Mouse (Mus musculus) intestine, embryonic 14.5 days (tissue): ENCODE data around the gene Ndufs4. TPM values are rescaled to one million over a fixed set of nuclear protein-coding genes. Genes with fewer than 3 reads are reported as not detected.

Experiments used
- ATAC-seq: fragments of 200-750 bp; cut with Nextera tagmentation; replicated peaks from 2 replicates; pipeline ENCODE4 v1.8.0; 2017; ENCODE audit warnings: low read depth, moderate number of reproducible peaks, moderate TSS enrichment, moderate library complexity; ENCODE audit not compliant: low FRiP score, low TSS enrichment
- DNase-seq: peaks from one replicate; pipeline ENCODE4 v3.0.0-alpha.2; 2018; ENCODE audit warnings: low spot score
- H3K27ac ChIP-seq: fragments of 300-500 bp; sonication (generic); 2 replicates; pipeline ENCODE4 v1.5.1; 2014; ENCODE audit warnings: low read depth, mild to moderate bottlenecking, control low read depth
- H3K27me3 ChIP-seq: fragments of 300-500 bp; sonication (generic); replicated peaks from 2 replicates; pipeline ENCODE4 v1.6.1; 2014; ENCODE audit warnings: low read length, control low read depth; ENCODE audit not compliant: control insufficient read depth, insufficient read depth
- H3K36me3 ChIP-seq: fragments of 300-500 bp; sonication (generic); 2 replicates; pipeline ENCODE4 v1.6.1; 2014; ENCODE audit warnings: low read length, control low read depth; ENCODE audit not compliant: control insufficient read depth, insufficient read depth
- H3K4me1 ChIP-seq: fragments of 300-500 bp; sonication (generic); replicated peaks from 2 replicates; pipeline ENCODE4 v1.6.1; 2014; ENCODE audit warnings: low read length, control low read depth, mixed read lengths; ENCODE audit not compliant: control insufficient read depth, insufficient read depth
- H3K4me2 ChIP-seq: fragments of 300-500 bp; sonication (generic); 2 replicates; pipeline ENCODE4 v1.6.1; 2014; ENCODE audit warnings: low read length
- H3K4me3 ChIP-seq: fragments of 300-500 bp; sonication (generic); 2 replicates; pipeline ENCODE4 v1.5.1; 2014; ENCODE audit warnings: low read depth, low read length, control low read depth, mixed read lengths
- H3K9ac ChIP-seq: fragments of 300-500 bp; sonication (generic); 2 replicates; pipeline ENCODE4 v1.6.1; 2014; ENCODE audit warnings: mild to moderate bottlenecking, low read length
- H3K9me3 ChIP-seq: fragments of 300-500 bp; sonication (generic); 2 replicates; pipeline ENCODE4 v1.6.1; 2016; ENCODE audit warnings: low read length, control low read depth; ENCODE audit not compliant: control insufficient read depth
- WGBS: fragments of 180-500 bp; shearing (Covaris S2); extraction: QIAGEN DNeasy Blood & Tissue Kit; methylation state at CpG from one replicate; pipeline ENCODE4 v1.1.7; 2014; 5-methylcytosine and 5-hydroxymethylcytosine counted together
- polyA plus RNA-seq: library from polyadenylated mRNA; unstranded; fragments of >200 nt; fragmentation: Nextera tagmentation; extraction: Ambion mirVana; gene quantifications from 2 replicates; pipeline ENCODE4 v1.2.1, GENCODE M21; 2014

Ndufs4 gene
- 305 and 309 TPM in 2 replicates for polyA plus RNA-seq

DNA sequence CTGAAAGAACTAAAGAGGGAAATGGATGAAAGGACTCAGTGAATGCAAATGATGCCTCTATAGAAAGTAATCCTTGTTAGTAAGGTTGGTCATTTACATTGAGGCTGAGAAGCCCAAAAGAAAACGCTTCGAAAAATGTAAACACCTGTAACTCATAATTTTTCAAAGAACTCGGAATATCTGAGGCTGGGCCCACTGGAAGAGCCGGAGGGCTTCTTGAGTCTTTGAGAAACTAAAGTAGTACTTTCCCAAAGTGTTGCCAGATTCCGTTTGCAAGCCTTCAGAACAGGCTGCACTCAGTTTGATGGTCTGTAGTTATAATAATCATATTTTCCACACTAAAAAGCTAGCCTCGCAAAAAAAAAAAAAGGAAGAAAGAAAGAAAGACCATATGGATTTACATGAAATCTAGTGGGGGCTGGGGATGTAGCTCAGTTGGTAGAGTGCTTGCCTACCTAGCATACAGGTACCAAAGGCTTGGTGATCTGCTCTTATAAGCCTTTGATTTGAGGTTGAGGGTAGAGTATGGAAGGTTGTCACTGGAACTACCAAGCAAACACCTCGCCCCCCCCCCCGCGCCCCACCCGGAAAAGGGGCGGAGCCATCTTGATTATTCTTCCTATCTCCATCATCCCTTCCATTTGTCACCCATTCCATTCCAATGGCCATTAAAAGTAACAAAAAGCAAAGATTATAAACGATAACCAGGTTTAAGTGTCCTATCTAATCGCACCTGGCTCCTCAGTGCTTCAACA is at the start of gene Ndufs4:
Gene Ndufs4 (minus strand): TSS at position 48 of the 755 bp plus-strand sequence.
- peak within 1 kb of the TSS; percentile 70 for H3K4me3 ChIP-seq
- H3K27me3 ChIP-seq: no peaks in the 10 kb centered on the region
- H3K4me1 ChIP-seq: peaks cover 11% of the 10 kb centered on the region; the same call in 1 of the 2 replicates
- 37% methylated on average over 13 of the region's 13 CpGs for WGBS
- DNase-seq: no peak
- H3K4me2 ChIP-seq: peak within 1 kb of the TSS; percentile 87
- H3K9ac ChIP-seq: peak within 1 kb of the TSS; percentile 66
- no peaks in the 10 kb centered on the region for H3K9me3 ChIP-seq
- no peak; the same call in 1 of the 2 replicates for ATAC-seq
- peak within 1 kb of the TSS; percentile 74; the same call in 1 of the 2 replicates for H3K27ac ChIP-seq
- no peaks in the 10 kb centered on the region for H3K36me3 ChIP-seq

DNA sequence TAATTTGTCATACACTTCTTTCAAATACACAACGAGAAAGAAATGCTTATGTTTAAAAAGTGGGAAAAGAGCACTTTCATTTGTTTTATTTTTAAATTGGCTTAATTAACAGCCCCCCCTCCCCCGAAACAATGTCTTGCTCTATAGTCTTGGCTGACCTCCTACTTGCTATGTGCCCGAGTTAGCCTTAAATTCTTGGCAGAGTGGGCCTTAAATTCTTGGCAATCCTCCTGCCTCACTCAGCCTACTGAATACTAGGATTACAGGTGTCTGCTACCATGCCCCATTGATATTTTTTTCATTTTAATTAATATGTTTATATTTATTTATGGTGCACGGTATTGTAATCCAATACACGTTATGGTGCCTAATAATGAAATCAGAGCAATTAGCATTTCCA is 44.4 kb upstream of the Ndufs4 start:
- no peak overlapping the region for H3K9ac ChIP-seq

DNA sequence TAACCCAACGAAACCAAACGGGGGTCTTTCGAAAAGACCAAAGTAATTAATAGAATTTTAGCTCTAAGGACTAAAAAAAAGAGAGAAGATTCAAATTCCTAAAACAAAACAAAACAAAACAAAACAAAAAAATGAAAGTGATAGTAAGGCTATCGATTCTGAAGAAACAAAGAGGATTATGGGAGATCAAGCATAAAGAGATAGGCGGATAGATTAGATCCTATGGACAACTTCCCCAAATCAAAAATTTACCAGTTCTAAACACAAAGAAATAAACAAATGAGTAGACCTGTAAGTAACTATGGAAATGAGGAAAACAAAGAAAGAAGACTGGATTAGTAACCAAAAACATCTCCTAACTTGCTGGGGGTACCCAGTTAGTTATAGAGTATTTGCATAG is 37.2 kb upstream of the Ndufs4 start:
- H3K27ac ChIP-seq: no peak overlapping the region
- WGBS: 96% methylated on average over 5 of the region's 5 CpGs
- H3K4me3 ChIP-seq: no peak overlapping the region
- no peaks in the 10 kb centered on the region for H3K36me3 ChIP-seq
- no peaks in the 10 kb centered on the region for H3K4me1 ChIP-seq
- no peak for ATAC-seq
- no peak overlapping the region for H3K9ac ChIP-seq
- H3K9me3 ChIP-seq: peaks cover 2% of the 10 kb centered on the region; the same call in 1 of the 2 replicates
- H3K27me3 ChIP-seq: no peaks in the 10 kb centered on the region
- H3K4me2 ChIP-seq: no peak overlapping the region
- no peak for DNase-seq

More for the DNA sequence above, 44.4 kb upstream of the Ndufs4 start:
- Histone ChIP-seq H3K27me3 (no peaks in the 10 kb centered on the region), H3K4me3 (no peak overlapping the region), H3K4me1 (no peaks in the 10 kb centered on the region), H3K4me2 (no peak overlapping the region), H3K9me3 (no peaks in the 10 kb centered on the region), H3K36me3 (no peaks in the 10 kb centered on the region), H3K27ac (no peak overlapping the region)
- no peak for ATAC-seq
- 77% methylated on average over 5 of the region's 5 CpGs for WGBS
- no peak for DNase-seq

DNA sequence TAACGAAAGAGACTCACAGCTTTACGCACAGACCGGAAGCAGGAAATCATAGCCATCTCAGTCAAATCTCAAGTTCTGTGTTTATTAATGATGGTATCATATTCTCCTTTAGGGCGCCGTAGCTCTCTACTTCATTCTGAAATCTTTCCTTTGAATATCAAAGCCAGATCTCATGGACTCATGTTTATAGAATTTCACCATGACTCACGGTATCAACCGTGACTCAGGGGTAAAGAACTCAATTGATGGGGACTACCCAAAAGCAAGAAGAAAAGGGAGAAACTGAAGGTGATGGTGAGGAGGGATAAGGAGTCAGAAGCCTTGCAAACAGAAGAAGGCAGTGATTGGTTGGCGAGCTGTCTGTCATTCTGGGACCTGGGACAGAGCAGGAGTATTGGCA is 32.2 kb upstream of the Ndufs4 start:
- no peak for ATAC-seq
- no peak for DNase-seq
- Histone ChIP-seq H3K36me3 (no peaks in the 10 kb centered on the region), H3K4me1 (no peaks in the 10 kb centered on the region), H3K4me3 (no peak overlapping the region), H3K27ac (no peak overlapping the region), H3K9me3 (peaks cover 2% of the 10 kb centered on the region; the same call in 1 of the 2 replicates), H3K4me2 (no peak overlapping the region), H3K27me3 (no peaks in the 10 kb centered on the region), H3K9ac (no peak overlapping the region)
- 81% methylated on average over 8 of the region's 8 CpGs for WGBS

DNA sequence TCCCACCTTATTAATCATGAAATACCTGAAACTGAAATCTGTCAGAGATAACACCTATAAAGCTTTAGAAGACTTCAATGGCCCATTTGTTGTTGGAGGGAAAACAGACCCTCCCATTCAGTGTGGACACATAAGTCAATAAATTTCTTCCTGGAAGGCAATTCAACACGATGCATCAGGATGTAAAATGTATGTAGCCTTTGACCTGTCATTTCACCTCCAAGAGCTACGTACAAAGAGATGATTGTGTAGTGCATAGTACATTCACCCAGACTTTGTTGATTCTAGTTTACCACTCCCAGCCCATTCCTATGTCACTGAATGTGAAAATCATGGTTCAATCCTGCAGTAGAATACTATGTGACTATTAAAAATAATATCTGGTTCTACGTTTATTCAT is 31.3 kb upstream of the Ndufs4 start:
- H3K27me3 ChIP-seq: no peaks in the 10 kb centered on the region
- H3K4me3 ChIP-seq: no peak overlapping the region
- DNase-seq: no peak
- H3K9me3 ChIP-seq: peaks cover 2% of the 10 kb centered on the region; the same call in 1 of the 2 replicates
- no peak overlapping the region for H3K27ac ChIP-seq
- WGBS: 60% methylated on average over 3 of the region's 3 CpGs
- ATAC-seq: peak; percentile 85
- no peaks in the 10 kb centered on the region for H3K4me1 ChIP-seq
- no peaks in the 10 kb centered on the region for H3K36me3 ChIP-seq
- no peak overlapping the region for H3K4me2 ChIP-seq
- H3K9ac ChIP-seq: no peak overlapping the region

DNA sequence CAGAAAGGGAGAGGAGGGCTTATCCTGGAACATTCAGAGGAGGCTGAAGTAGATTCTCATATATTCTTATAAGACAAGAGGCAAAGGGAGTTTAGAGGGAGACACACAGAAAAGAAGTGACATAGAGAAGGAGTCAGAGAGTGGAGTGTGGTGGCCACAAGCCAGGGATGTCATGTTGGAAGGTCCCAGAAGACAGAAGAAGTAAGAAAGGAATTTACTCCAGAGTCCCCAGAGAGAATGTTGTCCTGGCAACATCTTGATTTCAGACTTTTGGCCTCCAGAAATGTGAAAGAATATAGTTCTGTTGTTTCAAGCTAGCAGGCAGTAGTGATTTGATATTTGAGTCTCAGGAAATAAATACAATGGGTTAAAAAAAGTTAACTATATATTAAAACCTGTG is 24.3 kb upstream of the Ndufs4 start:
- ATAC-seq: no peak
- H3K4me2 ChIP-seq: no peak overlapping the region
- no peaks in the 10 kb centered on the region for H3K36me3 ChIP-seq
- H3K27ac ChIP-seq: no peak overlapping the region
- H3K9ac ChIP-seq: no peak overlapping the region
- no peak for DNase-seq
- H3K4me3 ChIP-seq: no peak overlapping the region
- no peaks in the 10 kb centered on the region for H3K9me3 ChIP-seq
- H3K27me3 ChIP-seq: no peaks in the 10 kb centered on the region
- no peaks in the 10 kb centered on the region for H3K4me1 ChIP-seq

DNA sequence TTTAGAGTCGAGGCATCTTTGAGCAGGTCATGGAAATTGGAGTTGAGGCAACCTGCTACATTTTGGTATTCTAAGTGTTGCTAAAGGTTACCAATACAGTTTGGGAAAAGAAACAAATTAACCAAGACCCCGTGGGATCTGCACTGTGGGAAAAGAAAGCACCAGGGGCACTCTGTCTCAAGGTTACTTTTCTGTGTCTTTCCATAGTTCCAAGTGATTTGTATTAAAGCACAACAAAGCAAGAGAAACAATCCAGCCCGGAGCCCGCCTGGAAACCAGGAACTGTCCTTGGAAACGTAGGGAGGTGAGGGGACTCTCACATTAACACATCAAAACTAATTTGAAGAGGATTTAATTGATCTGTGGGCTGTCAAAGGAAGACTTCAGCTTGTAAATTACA is 18.8 kb upstream of the Ndufs4 start:
- 21% methylated on average over 5 of the region's 5 CpGs for WGBS
- Histone ChIP-seq H3K4me1 (no peaks in the 10 kb centered on the region), H3K27ac (no peak overlapping the region), H3K36me3 (no peaks in the 10 kb centered on the region), H3K4me2 (no peak overlapping the region), H3K27me3 (no peaks in the 10 kb centered on the region), H3K9ac (no peak overlapping the region), H3K4me3 (no peak overlapping the region), H3K9me3 (no peaks in the 10 kb centered on the region)
- ATAC-seq (no peak), DNase-seq (no peak)

DNA sequence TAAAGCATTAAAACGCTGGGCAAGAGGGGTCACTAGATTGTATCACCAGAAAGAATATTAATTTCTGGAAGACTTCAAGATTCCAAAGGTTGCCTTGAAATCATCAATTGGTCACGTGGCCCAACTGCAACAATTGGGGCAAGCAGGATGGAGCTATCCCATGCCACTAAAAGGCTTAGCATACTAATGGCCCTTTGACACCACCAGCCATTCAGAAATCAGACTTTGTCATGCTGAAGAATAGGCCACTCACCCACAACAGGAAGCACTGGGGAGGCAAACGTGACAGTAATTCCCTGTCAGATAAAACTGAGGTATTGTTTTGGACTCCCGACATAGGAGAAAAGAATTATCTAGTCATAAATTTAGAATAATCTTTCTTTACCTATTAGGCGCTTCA is 18.4 kb upstream of the Ndufs4 start:
- H3K27me3 ChIP-seq: no peaks in the 10 kb centered on the region
- 27% methylated on average over 5 of the region's 5 CpGs for WGBS

More for the DNA sequence above, 18.4 kb upstream of the Ndufs4 start:
- no peak for ATAC-seq
- no peaks in the 10 kb centered on the region for H3K36me3 ChIP-seq
- no peak for DNase-seq
- H3K4me1 ChIP-seq: no peaks in the 10 kb centered on the region
- H3K9me3 ChIP-seq: no peaks in the 10 kb centered on the region
- H3K4me3 ChIP-seq: no peak overlapping the region
- no peak overlapping the region for H3K27ac ChIP-seq
- H3K9ac ChIP-seq: no peak overlapping the region
- H3K4me2 ChIP-seq: no peak overlapping the region
